Mouse (Mus musculus) thymus, postnatal 0 days (tissue): ENCODE results near the gene Adprhl2. TPM values are rescaled to one million over a fixed set of nuclear protein-coding genes. Genes with fewer than 3 reads are reported as not detected.

Experiments used
- DNase-seq: peaks from one replicate; pipeline ENCODE4 v3.0.0-alpha.2; 2015; ENCODE audit warnings: low spot score
- polyA plus RNA-seq: library from polyadenylated mRNA; unstranded; fragments of >200 nt; fragmentation: Nextera tagmentation; extraction: Ambion mirVana; gene quantifications from 2 replicates; pipeline ENCODE4 v1.2.1, GENCODE M21; 2015

Gene Adprhl2
- polyA plus RNA-seq, 1 experiment from 2014 or later, result 73.0 TPM

GRCm38 (mm10) chr4:126269292-126269691 lies 52.2 kb downstream of the Adprhl2 start:
- no peak for DNase-seq

Other genes starting within 250 kb of the Adprhl2 start
- gene Lsm10, start 225.1 kb downstream of the Adprhl2 start, polyA plus RNA-seq, result 55.9 and 61.0 TPM in 2 replicates
- gene Stk40, start 217.7 kb downstream of the Adprhl2 start, polyA plus RNA-seq, result 26.5 and 28.8 TPM in 2 replicates
- 28.2 and 28.7 TPM in 2 replicates for gene Eva1b, start 174.0 kb downstream of the Adprhl2 start, polyA plus RNA-seq
- 2.2 and 2.7 TPM in 2 replicates for gene Sh3d21, start 158.2 kb downstream of the Adprhl2 start, polyA plus RNA-seq
- 173 and 202 TPM in 2 replicates for gene Thrap3, start 118.9 kb downstream of the Adprhl2 start, polyA plus RNA-seq
- 15.9 and 18.2 TPM in 2 replicates for gene Map7d1, start 65.4 kb downstream of the Adprhl2 start, polyA plus RNA-seq
- gene Trappc3, start 59.4 kb downstream of the Adprhl2 start, polyA plus RNA-seq, result 112 and 123 TPM in 2 replicates
- 3.1 and 3.5 TPM in 2 replicates for gene Col8a2, start 34.9 kb downstream of the Adprhl2 start, polyA plus RNA-seq
- 2.3 and 2.4 TPM in 2 replicates for gene Tekt2, start 4.0 kb upstream of the Adprhl2 start, polyA plus RNA-seq
- 11.1 and 13.6 TPM in 2 replicates for gene Ago3, start 107.9 kb upstream of the Adprhl2 start, polyA plus RNA-seq
- 5.2 and 6.1 TPM in 2 replicates for gene Ago1, start 146.9 kb upstream of the Adprhl2 start, polyA plus RNA-seq
- 0.47 and 0.60 TPM in 2 replicates for gene Ago4, start 211.8 kb upstream of the Adprhl2 start, polyA plus RNA-seq
- gene Clspn, start 235.2 kb upstream of the Adprhl2 start, polyA plus RNA-seq, result 43.9 and 63.1 TPM in 2 replicates